Mouse (Mus musculus) MEL-GATA-1-ER (cell line): Measurements from ENCODE around the gene Mcpt1.
"Not testable (repeated sequence)": the region's sequence is repeated elsewhere in the genome, so short reads cannot be mapped to it uniquely, and the experiment has no call there.

Experiments used
- DNase-seq: peaks from one replicate; pipeline ENCODE4 v3.0.0-alpha.2; 2012; ENCODE audit warnings: low read depth; ENCODE audit errors: extremely low read depth

Mcpt1 gene

GRCm38 (mm10) chr14:56017671-56018070, at the start of gene Mcpt1:
TSS of gene Mcpt1 (plus strand) at chr14:56017971.
- not testable (repeated sequence) for DNase-seq

- not testable (repeated sequence) for DNase-seq
Measured at GRCm38 (mm10) chr14:55987464-55987863, 30.3 kb upstream of the Mcpt1 start.

- DNase-seq: no peak
Measured at GRCm38 (mm10) chr14:56013147-56013546, 4.6 kb upstream of the Mcpt1 start.

- DNase-seq: peak; percentile 74
Measured at GRCm38 (mm10) chr14:56013924-56014323, 3.8 kb upstream of the Mcpt1 start.

GRCm38 (mm10) chr14:56019446-56019845, 1.7 kb downstream of the Mcpt1 start:
- DNase-seq: no peak

GRCm38 (mm10) chr14:56021305-56021704, 3.5 kb downstream of the Mcpt1 start:
- not testable (repeated sequence) for DNase-seq

GRCm38 (mm10) chr14:56030395-56030794, 12.6 kb downstream of the Mcpt1 start, which contains the start of gene Mcpt9:
TSS of gene Mcpt9 (minus strand) at chr14:56030495.
- DNase-seq: not testable (repeated sequence)

- DNase-seq: no peak
Measured at GRCm38 (mm10) chr14:56034433-56034832, 16.7 kb downstream of the Mcpt1 start.

GRCm38 (mm10) chr14:56041792-56042191, 24.0 kb downstream of the Mcpt1 start, which contains the start of gene Mcpt2:
TSS of gene Mcpt2 (plus strand) at chr14:56042041.
- DNase-seq: peak; percentile 58

- peak; percentile 19 for DNase-seq
Measured at GRCm38 (mm10) chr14:56055408-56055807, 37.6 kb downstream of the Mcpt1 start.

- no peak for DNase-seq
Measured at GRCm38 (mm10) chr14:56057722-56058121, 40.0 kb downstream of the Mcpt1 start.

GRCm38 (mm10) chr14:56062213-56062612, 44.4 kb downstream of the Mcpt1 start, which contains the start of gene Mcpt4:
TSS of gene Mcpt4 (minus strand) at chr14:56062313.
- not testable (repeated sequence) for DNase-seq
